Mouse (Mus musculus) cortical plate, adult 2 months (tissue): ENCODE measurements around the gene Metrn. TPM values are rescaled to one million over a fixed set of nuclear protein-coding genes. Genes with fewer than 3 reads are reported as not detected.

Experiments
- H3K27ac ChIP-seq: fragments of 200-500 bp; 2 replicates; pipeline ENCODE4 v1.5.1; 2012; ENCODE audit warnings: low read length, control low read depth, inconsistent platforms; ENCODE audit not compliant: insufficient read depth
- H3K4me1 ChIP-seq: fragments of 200-500 bp; 2 replicates; pipeline ENCODE4 v1.6.1; 2011; ENCODE audit warnings: low read length; ENCODE audit not compliant: control insufficient read depth, insufficient read depth
- H3K4me3 ChIP-seq: fragments of 200-500 bp; 2 replicates; pipeline ENCODE4 v1.5.1; 2011; ENCODE audit warnings: mild to moderate bottlenecking, low read length, control low read depth; ENCODE audit not compliant: insufficient read depth
- CTCF ChIP-seq: fragments of 200-500 bp; IDR thresholded peaks from 2 replicates; pipeline ENCODE4 v1.5.1; 2011; ENCODE audit warnings: mild to moderate bottlenecking, control low read depth, low read length; ENCODE audit not compliant: insufficient read depth; ENCODE audit errors: extremely low read depth
- POLR2A ChIP-seq: fragments of 200-500 bp; IDR thresholded peaks from 2 replicates; pipeline ENCODE4 v1.6.1; 2011; ENCODE audit warnings: mild to moderate bottlenecking, low read length, control low read depth; ENCODE audit not compliant: insufficient read depth; ENCODE audit errors: extremely low read depth
- polyA plus RNA-seq: library from polyadenylated mRNA; depleted of rRNA; stranded (reverse); fragments of >200 nt; gene quantifications from 2 replicates; pipeline ENCODE4 v1.2.3, GENCODE M21; 2012

Gene Metrn
- polyA plus RNA-seq, 1 experiment, result 141 TPM

DNA sequence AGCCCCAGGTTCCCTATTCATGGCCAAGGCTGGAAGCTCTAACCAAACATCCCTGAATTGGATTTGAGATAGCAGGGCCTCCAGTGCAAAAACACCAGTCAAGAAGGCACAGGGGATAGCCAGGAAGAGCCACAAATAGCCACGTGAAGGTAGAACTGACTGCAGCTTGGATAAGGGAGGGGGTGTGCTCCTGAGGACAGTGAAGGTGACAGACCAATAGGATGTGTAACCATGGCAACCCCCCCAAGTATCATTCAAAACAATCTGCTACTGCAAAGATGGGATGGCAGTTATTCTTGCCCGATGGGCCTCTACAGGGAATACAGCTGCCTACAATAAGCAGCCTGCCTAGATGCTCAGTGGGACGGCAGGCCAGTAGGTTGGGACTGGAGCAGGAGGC is 40.6 kb upstream of the Metrn start:
- no peak for TF ChIP-seq CTCF
- TF ChIP-seq POLR2A, result no peak
- Histone ChIP-seq H3K27ac (peak overlapping the region; percentile 69; the same call in 1 of the 2 replicates), H3K4me1 (peaks cover 5% of the 10 kb centered on the region), H3K4me3 (no peak overlapping the region; the same call in 1 of the 2 replicates)

DNA sequence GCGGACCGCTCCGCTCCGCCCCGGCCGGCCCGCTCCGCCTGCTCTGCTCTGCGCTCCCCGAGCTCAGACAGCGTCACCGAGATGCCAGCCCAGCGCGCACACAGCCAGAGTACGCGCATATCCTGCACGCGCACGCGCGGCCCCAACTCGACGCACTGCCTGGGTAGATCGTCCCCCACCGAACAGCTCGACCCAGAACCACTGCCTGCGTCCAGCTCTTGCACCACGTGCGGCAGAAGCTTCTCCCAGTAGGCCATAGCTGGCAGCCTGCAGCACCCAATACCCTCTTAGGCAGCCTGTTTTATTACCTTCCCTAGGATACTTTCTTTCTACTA is 40.1 kb upstream of the Metrn start, which contains the start of gene Rhbdl1:
Rhbdl1 (minus strand) TSS at position 220 of the 335 bp plus-strand sequence.
- Histone ChIP-seq H3K4me3 (peak within 1 kb of the TSS; percentile 51), H3K27ac (peak within 1 kb of the TSS; percentile 69), H3K4me1 (peaks cover 5% of the 10 kb centered on the region)
- no peak for TF ChIP-seq CTCF
- TF ChIP-seq POLR2A, result peak; percentile 71; the same call in 1 of the 2 replicates

DNA sequence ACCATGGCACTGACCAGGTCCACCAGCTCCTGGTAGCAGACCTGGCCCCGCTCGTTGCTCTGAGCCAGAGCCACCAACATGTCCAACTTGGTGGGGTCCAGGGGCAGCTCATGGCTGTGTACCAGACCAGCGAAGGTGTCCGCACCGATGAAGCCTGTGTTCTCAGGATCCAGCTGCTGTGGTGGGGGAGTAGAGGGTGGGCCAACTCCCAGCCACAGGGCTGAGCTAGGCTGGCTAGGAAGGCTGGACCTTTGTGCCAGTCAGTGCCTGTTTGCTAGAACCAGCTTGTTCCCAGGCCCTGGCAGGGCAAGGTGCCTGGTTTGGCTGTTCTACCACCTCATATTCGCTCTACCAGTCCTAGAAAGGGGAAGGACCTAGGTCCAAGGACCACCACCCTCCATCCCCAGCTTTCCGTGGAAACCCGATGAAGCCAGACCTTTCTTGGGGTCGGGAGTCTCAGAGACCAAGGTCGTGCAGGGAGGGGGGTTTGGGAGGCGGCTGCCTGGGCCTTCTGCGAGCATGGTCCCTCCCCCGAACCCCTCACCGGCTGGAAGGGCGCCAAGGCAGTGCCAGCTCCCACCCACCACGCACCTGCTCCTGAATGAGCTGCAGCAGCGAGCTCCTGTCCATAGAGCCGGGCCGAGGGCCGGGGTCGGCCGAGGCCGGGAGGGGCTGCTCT is 39.6 kb upstream of the Metrn start:
- TF ChIP-seq CTCF, result no peak
- no peak for TF ChIP-seq POLR2A
- peaks cover 5% of the 10 kb centered on the region for H3K4me1 ChIP-seq
- peak overlapping the region; percentile 69 for H3K27ac ChIP-seq
- peak overlapping the region; percentile 51 for H3K4me3 ChIP-seq

DNA sequence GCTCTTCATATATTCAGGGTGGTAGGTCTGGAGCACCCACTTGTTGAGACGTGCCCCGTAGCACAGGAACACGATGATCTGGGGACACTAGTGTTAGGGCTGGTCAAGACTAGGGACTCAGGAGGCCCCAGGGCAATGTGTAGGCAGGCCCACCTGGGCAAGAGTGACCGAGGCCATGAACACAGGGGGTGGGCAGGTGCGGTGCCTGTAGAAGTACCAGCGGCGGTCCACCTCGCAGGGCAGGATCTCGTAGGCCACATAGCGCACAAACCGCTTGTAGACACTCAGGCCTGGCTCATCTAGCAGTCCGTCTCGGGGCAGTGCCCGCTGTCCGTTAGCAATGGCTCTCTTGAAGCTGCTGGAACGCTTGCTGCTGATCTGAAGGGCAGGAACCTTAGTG is 38.9 kb upstream of the Metrn start:
- H3K4me3 ChIP-seq, result peak overlapping the region; percentile 51; the same call in 1 of the 2 replicates
- TF ChIP-seq POLR2A (no peak), CTCF (no peak)
- peak overlapping the region; percentile 69; the same call in 1 of the 2 replicates for H3K27ac ChIP-seq
- peaks cover 6% of the 10 kb centered on the region for H3K4me1 ChIP-seq

DNA sequence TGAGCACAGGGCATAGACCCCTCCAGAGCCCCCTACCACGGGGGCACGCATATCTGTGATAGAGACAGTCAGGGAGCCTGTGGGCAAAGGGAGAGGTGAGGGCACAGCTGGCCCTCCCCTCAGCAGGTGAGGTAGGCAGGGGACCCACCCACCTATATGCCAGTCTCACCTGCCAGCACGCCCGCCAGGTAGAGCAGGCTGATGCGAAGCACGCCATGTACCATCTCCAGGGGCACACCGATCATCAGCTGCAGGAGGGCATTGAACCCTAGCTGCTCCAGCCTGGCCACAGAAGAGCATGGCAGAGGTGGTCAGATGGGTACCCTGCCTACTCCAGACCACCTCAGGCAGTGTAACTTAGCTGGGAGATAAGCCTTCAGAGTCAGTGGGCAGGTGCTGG is 38.4 kb upstream of the Metrn start:
- peaks cover 6% of the 10 kb centered on the region for H3K4me1 ChIP-seq
- TF ChIP-seq POLR2A, result no peak
- no peak for TF ChIP-seq CTCF

DNA sequence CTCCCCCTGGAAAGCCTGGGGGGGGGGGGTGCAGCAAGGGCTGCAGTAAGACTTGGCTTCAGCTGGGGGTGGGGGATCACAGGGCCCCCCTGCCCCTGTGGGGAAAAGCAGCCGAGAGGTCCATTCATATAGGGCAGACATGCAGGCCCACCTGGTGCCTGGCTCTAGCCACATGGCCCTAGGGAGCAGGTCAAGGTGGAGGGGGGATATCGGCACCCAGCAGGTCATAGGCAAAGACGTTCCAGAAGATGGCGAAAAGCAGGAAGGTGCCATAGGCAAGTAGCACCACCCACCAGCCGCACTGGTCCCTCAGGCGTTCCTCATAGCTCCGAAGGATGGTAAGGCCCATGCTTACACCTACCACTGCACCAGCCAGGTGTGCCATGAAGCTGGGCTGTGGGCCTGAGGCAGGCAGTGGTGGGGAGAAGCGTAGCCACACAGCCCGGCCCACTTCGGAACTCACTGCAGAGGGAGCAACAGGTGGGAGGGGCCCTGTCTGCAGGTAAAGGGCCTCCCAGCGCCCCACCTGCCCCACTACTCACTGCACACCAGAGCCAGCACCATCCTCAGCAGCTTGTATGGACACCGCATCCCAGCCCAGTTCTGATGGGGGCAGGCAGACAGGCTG is 37.8 kb upstream of the Metrn start:
- Histone ChIP-seq H3K4me1 (peaks cover 6% of the 10 kb centered on the region), H3K27ac (no peak overlapping the region), H3K4me3 (peak overlapping the region; percentile 79; the same call in 1 of the 2 replicates)
- TF ChIP-seq CTCF (no peak), POLR2A (no peak)

More for the DNA sequence above, 38.4 kb upstream of the Metrn start:
- H3K4me3 ChIP-seq, result peak overlapping the region; percentile 51; the same call in 1 of the 2 replicates
- no peak overlapping the region for H3K27ac ChIP-seq

DNA sequence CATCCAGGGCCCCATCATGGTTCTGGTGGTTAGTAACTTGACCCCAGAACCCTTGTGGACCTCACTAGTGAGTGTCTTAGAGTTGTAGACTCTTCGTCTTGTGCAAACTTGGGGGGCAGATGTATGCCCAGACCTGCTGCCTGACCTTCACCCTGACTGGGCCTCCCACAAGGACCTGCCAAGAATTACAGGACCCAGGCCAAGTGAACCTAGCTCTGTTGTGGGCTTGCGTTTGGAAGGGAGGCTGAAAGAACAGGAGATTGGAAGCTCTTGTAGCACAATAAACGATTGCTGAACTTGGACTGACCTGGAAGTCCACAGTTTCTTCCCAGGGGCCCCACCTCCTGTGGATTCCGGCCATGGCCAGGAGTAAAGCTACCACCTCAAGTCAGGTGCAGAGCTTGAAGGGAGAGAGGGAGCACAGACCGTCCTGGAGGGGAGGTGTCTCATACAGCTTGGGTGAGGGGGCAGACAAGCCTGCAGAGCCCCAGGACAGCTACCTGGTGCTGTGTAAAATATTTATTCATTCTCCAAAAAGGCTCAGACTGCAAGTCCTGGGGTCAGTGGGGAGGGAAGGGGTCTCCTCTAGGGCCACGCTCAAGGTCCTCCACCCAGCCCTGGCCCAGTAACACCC is 37.1 kb upstream of the Metrn start:
- Histone ChIP-seq H3K4me3 (peak overlapping the region; percentile 79), H3K4me1 (peaks cover 6% of the 10 kb centered on the region), H3K27ac (0 out of 2 replicates have a peak overlapping the region, but pooled peaks have one; percentile 97)
- TF ChIP-seq POLR2A, result no peak
- TF ChIP-seq CTCF, result no peak

DNA sequence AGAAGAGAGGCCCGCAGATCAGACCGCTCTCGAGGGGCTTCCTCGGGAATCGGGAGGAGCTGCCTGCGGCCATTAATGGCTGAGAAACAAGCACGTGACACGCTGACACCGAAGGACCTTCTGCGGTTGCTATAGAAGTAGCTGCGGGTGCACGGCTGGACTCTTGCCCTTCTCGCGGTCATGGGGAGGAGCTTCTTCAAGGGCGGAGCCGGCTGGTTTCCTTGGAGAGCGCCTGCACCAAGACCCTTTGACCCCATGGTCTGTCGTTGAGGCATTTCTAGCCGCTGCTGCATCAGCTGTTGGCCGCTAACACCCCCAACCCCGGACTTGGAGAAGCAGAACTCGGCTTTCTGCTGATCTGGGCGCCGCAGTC is 36.3 kb upstream of the Metrn start, which contains the start of gene Stub1:
Stub1 (minus strand) TSS at position 114 of the 373 bp plus-strand sequence.
- peaks cover 6% of the 10 kb centered on the region for H3K4me1 ChIP-seq
- H3K27ac ChIP-seq, result peak within 1 kb of the TSS; percentile 97
- H3K4me3 ChIP-seq, result peak within 1 kb of the TSS; percentile 79
- TF ChIP-seq POLR2A, result peak; percentile 24; the same call in 1 of the 2 replicates
- no peak for TF ChIP-seq CTCF

DNA sequence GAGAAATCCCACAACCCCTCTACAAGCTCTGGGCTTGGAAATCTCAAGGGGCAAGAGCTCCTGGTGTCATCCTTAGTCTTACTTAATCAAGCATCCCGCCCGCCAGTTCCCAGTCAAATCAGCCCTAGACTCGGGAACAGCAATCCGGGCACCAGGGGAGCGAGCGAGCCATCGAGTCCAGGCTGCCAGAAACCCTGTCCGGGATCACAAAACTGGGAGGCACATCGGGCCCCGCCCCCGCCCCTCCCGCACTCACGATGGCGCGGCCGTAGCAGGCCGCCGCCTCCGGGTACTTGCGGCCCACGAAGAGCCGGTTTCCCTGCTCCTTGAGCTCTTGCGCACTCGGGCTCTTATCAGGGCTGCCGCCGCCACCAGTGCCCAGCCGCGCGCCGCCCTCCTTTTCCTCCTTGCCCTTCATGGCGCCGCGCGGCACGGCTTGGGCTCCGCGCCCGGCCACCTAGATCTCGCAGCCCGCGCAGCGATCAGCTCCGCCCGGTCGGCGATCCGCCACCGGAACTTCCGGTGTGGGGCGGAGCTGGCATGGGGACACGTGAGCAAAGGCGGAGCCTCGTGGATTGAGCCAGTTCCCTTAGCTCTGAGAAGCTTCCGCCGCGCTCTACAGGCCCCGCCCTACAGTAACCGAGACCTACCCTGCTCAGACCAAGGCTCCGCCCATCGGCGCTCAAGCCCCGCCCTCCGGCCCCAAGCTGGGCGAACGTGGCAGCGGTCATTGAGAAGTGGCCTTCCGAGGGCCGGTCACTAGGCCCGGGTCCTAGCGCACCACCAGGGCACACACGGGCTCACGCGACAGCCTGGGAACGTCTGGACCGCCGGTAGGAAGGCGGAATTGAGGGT is 35.7 kb upstream of the Metrn start:
- Histone ChIP-seq H3K4me1 (peaks cover 6% of the 10 kb centered on the region), H3K4me3 (peak overlapping the region; percentile 79)
- TF ChIP-seq POLR2A, result 0 out of 2 replicates have a peak, but pooled peaks have one; percentile 44
- TF ChIP-seq CTCF, result no peak

More for the DNA sequence above, 35.7 kb upstream of the Metrn start:
- peak overlapping the region; percentile 97 for H3K27ac ChIP-seq
